Mouse (Mus musculus) induced T-regulatory cell, adult 2 months (primary cell): ENCODE results near the gene Tubb2a.
"Not testable (repeated sequence)": the region's sequence is repeated elsewhere in the genome, so short reads cannot be mapped to it uniquely, and the experiment has no call there.

Experiments used
- DNase-seq: peaks from one replicate; pipeline ENCODE4 v3.0.0-alpha.2; 2012; ENCODE audit warnings: low read depth

The Tubb2a gene

DNA sequence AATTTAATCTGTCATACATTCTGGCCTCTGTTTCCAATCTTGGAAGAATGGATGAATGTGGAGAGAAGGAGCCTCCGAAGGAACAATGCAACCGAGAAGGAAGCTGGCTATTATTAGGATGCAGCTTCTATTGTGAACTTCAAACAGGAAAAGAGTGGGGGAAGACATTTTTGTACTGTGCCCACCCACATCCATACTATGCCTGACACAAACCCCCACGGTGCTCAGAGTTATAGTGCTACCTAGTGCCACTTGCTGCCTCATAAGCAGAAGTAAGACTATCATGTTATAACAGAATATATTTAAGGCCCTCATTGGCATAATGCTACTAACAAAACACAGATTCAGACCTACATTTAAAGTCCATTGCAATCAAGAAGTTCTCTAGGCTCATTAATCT lies 11.6 kb upstream of the Tubb2a start:
- DNase-seq = no peak

DNA sequence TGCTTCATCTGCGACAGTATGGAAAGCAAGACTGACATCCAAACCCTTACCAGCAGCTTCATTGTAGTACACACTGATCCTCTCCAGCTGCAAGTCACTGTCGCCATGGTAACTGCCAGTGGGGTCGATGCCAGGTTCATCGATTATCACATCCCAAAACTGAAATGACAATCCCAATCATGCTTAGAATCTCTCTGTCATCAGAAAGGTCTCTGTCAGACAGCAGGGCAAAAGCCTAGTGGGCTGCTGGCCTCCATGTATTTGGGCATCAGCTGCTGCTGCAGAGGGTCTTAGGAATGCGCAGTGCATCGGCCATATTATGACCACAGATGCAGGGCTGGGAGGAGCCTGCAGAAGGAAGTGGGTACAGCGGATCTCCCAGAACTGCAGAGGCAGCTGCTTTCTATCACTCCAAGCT lies 11.1 kb upstream of the Tubb2a start:
- DNase-seq = peak; percentile 33

DNA sequence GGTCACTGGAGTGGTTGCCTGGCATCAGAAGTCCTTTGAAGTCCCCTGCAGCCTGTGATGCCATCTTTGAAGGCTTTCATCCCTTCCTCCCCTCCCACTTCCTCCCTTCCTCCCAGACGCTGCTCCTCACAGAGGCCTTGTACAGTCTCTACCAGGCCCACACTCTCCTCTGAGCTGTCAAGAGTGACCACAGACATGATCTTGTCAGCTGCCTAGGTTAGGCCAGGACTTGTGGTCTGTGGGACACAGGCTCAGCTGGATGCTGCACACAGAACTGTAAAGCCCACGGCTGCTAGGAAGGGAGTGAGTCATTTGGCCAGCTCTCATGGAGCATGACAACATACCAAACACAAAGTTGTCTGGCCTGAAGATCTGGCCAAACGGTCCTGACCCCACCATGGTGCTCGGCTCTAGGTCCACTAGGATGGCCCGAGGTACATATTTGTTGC lies 10.4 kb upstream of the Tubb2a start:
- not testable (repeated sequence) for DNase-seq

DNA sequence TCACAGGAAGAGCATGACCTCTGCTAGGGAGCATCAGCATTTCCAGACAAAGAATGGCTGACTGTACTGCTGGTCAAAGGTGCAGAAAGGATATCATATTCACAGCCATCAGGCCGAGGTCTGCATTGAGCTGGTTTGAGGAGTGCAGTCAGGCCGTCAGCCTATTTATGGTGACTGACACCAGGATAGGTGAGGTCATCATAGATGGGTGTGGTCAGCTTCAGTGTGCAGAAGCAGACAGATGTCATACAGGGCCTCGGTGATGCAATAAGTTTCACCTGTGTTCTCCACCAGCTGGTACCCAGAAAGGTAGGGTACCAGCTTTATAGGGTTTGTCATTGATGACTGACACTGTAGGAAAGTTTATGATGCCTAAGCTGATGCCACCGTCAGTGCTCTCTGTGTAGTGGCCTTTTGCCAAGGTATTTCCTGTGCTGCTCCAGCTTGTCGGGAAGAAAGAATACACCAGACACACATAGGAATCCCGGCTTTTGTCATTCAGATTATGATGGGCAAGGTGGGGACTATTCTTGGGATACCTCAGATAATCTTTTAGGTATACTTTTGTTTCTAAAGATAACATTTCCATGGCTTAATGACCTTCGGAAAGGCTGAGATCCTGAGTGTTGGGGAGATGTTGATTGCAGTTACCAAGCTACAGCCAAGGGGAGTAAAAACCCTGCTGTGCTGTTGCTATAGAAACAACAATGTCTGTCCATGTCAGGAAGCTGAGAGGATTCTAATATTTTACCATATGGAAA lies 9.4 kb upstream of the Tubb2a start:
- no peak for DNase-seq

GRCm38 (mm10) chr13:34084026-34084750 lies 6.4 kb upstream of the Tubb2a start:
- no peak for DNase-seq

DNA sequence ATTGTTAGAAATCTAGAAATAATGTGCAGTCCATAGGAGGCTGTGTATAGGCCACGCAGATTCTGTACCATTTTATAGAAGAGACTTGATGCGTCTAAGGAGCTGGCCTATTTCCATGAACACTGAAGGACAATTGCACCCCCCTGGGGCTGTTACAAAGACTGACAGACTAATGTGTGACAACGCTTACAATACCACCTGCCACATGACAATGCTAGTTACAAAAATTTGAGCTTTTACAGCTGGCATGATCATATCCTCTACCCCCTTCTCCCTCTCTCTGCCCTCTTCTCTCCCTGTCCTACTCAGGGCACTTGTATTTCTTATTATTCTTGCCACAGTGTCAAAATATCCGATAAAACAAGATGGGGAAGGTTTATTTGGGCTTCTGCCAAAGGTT lies 4.1 kb upstream of the Tubb2a start:
- DNase-seq = no peak

GRCm38 (mm10) chr13:34079801-34080200 lies 2.0 kb upstream of the Tubb2a start:
- no peak for DNase-seq

- no peak for DNase-seq
Observed at GRCm38 (mm10) chr13:34078500-34079280, 883 bp upstream of the Tubb2a start.

DNA sequence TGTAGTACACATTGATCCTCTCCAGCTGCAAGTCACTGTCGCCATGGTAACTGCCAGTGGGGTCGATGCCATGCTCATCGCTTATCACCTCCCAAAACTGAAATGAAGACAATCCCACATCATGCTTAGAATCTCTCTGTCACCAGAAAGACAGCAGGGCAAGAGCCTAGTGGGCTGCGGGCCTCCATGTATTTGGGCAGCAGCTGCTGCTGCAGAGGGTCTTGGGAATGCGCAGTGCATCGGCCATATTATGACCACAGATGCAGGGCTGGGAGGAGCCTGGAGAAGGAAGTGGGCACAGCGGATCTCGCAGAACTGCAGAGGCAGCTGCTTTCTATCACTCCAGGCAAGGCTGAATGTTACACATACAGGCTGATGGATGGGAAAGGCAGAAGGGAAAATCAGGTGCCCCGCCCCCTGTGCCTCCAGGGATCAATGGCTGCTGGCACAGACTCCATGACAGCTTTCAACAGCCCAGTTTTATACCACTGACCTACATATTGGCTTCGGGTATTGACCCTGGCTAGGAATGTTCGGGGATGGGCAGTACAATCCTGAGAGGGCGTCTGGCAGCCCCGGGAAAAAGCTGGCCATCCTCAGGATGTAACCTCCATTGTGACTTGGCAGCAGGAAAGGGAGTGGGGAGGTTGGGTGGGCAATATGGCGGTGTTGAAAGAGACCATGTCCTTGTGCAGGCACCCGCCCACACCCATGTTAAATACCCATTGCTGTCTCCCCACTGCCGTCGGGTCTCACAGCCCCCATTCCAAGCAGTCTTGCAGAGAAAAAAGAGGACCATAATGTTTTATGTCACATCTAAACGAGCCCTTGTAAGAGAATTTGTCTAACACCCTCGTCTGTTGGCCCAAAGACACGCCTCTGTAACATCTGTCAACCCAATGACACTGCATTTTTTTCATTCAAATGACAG lies 981 bp downstream of the Tubb2a start:
- DNase-seq = no peak

GRCm38 (mm10) chr13:34075893-34076292 lies 1.9 kb downstream of the Tubb2a start:
- not testable (repeated sequence) for DNase-seq

DNA sequence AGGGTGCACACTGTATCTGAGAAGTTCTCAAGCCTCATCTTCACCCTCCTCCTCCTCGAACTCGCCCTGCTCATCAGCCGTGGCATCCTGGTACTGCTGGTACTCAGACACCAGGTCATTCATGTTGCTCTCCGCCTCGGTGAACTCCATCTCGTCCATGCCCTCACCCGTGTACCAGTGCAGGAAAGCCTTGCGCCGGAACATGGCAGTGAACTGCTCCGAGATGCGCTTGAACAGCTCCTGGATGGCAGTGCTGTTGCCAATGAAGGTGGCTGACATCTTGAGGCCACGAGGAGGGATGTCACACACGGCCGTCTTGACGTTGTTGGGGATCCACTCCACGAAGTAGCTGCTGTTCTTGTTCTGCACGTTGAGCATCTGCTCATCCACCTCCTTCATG lies 3.4 kb downstream of the Tubb2a start:
- DNase-seq = not testable (repeated sequence)

GRCm38 (mm10) chr13:34072847-34073246 lies 5.0 kb downstream of the Tubb2a start:
- no peak for DNase-seq

- DNase-seq = no peak
Observed at GRCm38 (mm10) chr13:34071836-34072235, 6.0 kb downstream of the Tubb2a start.

DNA sequence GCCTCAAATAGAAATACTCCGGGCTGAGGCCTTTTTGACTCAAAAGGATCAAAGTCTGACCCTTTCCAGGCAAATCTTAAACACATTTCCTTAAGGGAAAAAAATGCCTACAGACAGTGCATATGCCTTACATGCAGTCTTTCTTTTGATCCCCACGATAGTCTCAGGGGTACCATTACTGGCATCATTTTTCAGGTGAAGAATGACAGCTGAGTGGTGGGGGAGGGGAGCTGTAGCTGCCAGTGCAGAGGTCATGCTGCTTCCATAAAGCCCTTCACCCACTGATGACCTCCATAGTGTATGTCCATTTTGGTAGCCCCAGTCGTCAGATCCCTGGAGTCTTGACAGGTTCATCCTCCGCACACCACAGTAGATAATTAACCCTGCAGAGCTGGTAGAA lies 7.5 kb downstream of the Tubb2a start:
- DNase-seq = no peak

- DNase-seq = no peak
Observed at GRCm38 (mm10) chr13:34066351-34066750, 11.5 kb downstream of the Tubb2a start.

GRCm38 (mm10) chr13:34062466-34062865 lies 15.3 kb downstream of the Tubb2a start:
- no peak for DNase-seq

- no peak for DNase-seq
Observed at GRCm38 (mm10) chr13:34060061-34060460, 17.7 kb downstream of the Tubb2a start.

GRCm38 (mm10) chr13:34057252-34057651 lies 20.6 kb downstream of the Tubb2a start:
- no peak for DNase-seq

- DNase-seq = no peak
Observed at GRCm38 (mm10) chr13:34054983-34055382, 22.8 kb downstream of the Tubb2a start.

DNA sequence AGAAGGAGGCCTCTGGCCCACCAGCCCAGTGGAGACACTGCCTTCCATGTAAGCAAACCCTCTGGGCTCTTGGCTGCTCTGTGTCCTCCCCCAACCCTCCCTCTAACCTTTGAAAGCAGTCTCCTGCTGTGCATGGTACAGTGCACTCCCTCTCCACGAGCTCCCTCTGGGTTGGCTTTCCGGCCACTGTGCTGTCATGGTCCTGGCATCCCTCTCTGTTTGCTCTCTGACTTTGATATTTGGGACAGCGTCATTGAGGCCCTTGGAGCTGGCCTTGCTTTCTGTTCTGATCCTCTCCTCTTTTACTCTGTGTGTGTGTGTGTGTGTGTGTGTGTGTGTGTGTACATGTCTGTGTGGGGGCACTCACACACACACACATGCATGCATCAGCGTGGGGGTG lies 23.4 kb downstream of the Tubb2a start:
- no peak for DNase-seq

GRCm38 (mm10) chr13:34053673-34054282 lies 24.0 kb downstream of the Tubb2a start:
- no peak for DNase-seq
